Mouse (Mus musculus) megakaryocyte, embryonic 14.5 days (primary cell): ENCODE data around the gene Slc26a8.

ENCODE experiments used
- FLI1 ChIP-seq: IDR thresholded peaks from 2 replicates; pipeline ENCODE4 v1.6.1; 2012; ENCODE audit warnings: low read length, inconsistent platforms, mixed read lengths
- GATA1 ChIP-seq: IDR thresholded peaks from 3 replicates; pipeline ENCODE4 v1.6.1; 2012; ENCODE audit warnings: mixed read lengths, low read length, inconsistent platforms, borderline replicate concordance

DNA sequence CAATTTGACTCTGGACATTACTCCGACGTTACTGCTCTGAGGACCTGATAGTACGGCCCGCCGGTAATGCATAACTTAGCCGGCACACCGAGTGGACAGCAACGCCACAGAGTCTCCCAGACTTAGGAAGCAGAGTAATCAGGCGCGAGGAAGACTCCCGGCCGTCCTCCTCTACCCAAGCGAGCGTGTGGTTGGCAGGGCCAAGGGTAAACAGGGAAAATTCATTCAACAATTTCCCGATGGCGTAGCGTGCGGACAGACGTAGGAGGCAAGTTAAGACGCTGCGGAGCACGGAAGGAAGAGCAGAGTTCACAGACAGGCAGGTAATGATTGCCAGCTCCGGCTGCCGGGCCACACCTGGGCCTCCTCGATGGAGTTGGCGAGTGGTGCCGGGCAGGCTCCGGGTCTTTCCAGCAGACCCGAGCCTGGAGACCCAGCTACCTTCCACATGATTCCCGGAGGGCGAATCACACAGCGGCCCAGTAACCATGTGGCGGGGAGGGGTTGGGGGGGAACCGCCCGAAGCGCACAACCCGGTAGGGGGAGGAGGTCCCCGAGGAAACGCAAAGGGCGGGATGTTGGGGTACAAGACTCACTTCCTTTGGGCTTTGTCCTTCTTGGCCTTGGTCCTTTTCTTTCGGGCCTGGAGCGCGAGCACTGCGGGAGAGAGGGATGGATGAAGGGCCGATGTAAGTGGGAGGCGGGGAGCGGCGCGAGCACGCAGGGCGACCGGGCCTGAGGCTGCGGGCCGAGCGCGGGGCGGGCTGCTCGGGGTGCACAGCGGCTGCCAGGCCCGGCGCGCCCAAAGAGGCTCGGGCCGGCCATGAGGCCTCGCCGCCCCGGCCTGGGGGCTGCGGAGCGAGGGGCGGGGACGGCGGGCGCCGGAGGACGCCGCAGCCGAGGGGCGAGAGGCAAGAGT lies 68.4 kb downstream of the Slc26a8 start:
- no peak for TF ChIP-seq GATA1
- no peak for TF ChIP-seq FLI1
